Mouse (Mus musculus): Measurements from ENCODE around the gene Ern2.

DNA sequence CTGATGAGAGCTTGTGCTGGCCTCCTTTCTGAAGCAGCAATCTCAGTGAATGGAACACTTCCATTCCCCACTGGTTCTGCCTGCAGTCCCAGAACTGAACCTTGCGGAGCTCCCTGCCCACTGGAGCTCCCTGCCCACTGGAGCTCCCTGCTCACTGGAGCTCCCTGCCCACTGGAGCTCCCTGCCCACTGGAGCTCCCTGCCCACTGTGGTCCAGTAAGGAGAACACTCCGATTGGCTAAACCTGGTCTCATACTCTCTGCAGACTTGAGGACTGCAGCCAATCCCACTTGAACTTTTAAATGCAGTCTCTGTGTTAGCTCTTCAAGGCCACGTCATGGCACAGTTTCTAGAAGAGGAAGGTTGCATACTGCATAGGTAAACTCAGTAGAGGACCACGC is 40.7 kb upstream of the Ern2 start:
- no peak for TF ChIP-seq CTCF (IDR thresholded peaks at IDR 0.05)
- no peak for TF ChIP-seq EP300 (IDR thresholded peaks at IDR 0.05)
